Mouse (Mus musculus) cerebellum, adult 2 months (tissue): ENCODE data around the gene Nipsnap3b. TPM values are rescaled to one million over a fixed set of nuclear protein-coding genes. Genes with fewer than 3 reads are reported as not detected.

Experiments used
- DNase-seq, 2 experiments: peaks; one replicate each; pipeline ENCODE4 v3.0.0; 2021
- H3K27ac ChIP-seq: fragments of 200-500 bp; 2 replicates; pipeline ENCODE4 v1.5.1; 2012; ENCODE audit warnings: low read length, control low read depth, inconsistent platforms; ENCODE audit not compliant: insufficient read depth
- H3K27me3 ChIP-seq: fragments of 200-500 bp; 2 replicates; pipeline ENCODE4 v1.6.1; 2012; ENCODE audit warnings: inconsistent platforms, mild to moderate bottlenecking, low read length, moderate library complexity; ENCODE audit not compliant: control insufficient read depth, insufficient read depth
- H3K4me1 ChIP-seq: fragments of 200-500 bp; 2 replicates; pipeline ENCODE4 v1.6.1; 2011; ENCODE audit warnings: low read length; ENCODE audit not compliant: control insufficient read depth, insufficient read depth
- H3K4me3 ChIP-seq: fragments of 200-500 bp; replicated peaks from 2 replicates; pipeline ENCODE3; 2011; ENCODE audit warnings: mild to moderate bottlenecking, low read depth, low read length, control low read depth; ENCODE audit not compliant: insufficient read depth
- CTCF ChIP-seq: fragments of 200-500 bp; IDR thresholded peaks from 2 replicates; pipeline ENCODE4 v1.5.1; 2011; ENCODE audit warnings: low read depth, mild to moderate bottlenecking, control low read depth, low read length, moderate library complexity, borderline replicate concordance; ENCODE audit not compliant: insufficient read depth
- POLR2A ChIP-seq: fragments of 200-500 bp; IDR thresholded peaks from 2 replicates; pipeline ENCODE4 v1.6.1; 2011; ENCODE audit warnings: low read length, control low read depth, borderline replicate concordance; ENCODE audit not compliant: insufficient read depth
- WGBS: fragments of 180-500 bp; shearing (Covaris S2); methylation state at CpG from one replicate; pipeline ENCODE4 v1.1.7; 2018; 5-methylcytosine and 5-hydroxymethylcytosine counted together
- polyA plus RNA-seq: library from polyadenylated mRNA; depleted of rRNA; stranded (reverse); fragments of >200 nt; gene quantifications from 2 replicates; pipeline ENCODE4 v1.2.3, GENCODE M21; 2012; rRNA removed

Nipsnap3b gene
- 11.6 and 12.8 TPM in 2 replicates for polyA plus RNA-seq

DNA sequence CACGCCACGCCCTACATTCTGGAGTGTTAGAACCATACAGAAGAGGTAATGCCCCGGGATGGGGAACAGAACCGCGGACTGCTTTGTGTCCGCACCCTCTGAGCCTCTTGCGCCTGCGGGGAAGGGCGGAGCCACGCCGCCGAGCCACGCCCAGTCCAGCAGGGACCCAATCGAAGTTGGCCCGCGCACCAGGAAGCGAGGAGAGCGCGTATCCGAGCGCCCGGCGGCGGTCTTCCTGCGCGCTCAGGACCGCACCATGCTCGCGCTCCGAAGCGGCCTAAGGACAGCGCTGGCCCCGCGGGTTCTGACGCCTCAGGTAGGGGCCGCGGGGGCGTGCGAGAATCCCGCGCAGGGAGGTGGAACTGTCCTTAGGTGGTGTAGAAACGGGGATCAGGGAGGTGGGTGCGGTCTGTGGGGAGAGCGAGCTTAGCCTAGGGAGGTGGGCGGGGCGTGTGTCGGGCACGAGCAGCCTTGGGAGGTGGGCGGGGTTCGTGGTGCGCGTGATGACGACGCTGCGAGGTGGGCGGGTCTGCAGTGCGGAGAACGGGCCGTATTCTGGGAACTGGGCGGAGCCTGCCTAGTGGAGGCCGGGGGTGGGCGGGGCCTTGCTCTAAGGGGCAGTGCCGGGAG, at the start of gene Nipsnap3b:
Gene Nipsnap3b (plus strand): TSS at position 149 of the 630 bp plus-strand sequence.
- peak within 1 kb of the TSS; percentile 66 for H3K4me3 ChIP-seq
- H3K4me1 ChIP-seq = no peaks in the 10 kb centered on the region
- no peaks in the 10 kb centered on the region for H3K27me3 ChIP-seq
- H3K27ac ChIP-seq = no peak within 1 kb of the TSS
- DNase-seq = peak; percentile 93 to 94
- TF ChIP-seq POLR2A (no peak; the same call in 1 of the 2 replicates), CTCF (no peak)
- under 1% methylated on average over 63 of the region's 63 CpGs for WGBS

GRCm38 (mm10) chr4:52964247-52964646, 47.4 kb upstream of the Nipsnap3b start, which contains the start of gene Olfr270:
Gene Olfr270 (plus strand): TSS chr4:52964547.
- no peaks in the 10 kb centered on the region for H3K27me3 ChIP-seq
- TF ChIP-seq POLR2A = no peak
- TF ChIP-seq CTCF = no peak
- H3K27ac ChIP-seq = no peak within 1 kb of the TSS

GRCm38 (mm10) chr4:52985216-52985615, 26.5 kb upstream of the Nipsnap3b start:
- Histone ChIP-seq H3K27me3 (no peaks in the 10 kb centered on the region), H3K27ac (no peak overlapping the region), H3K4me1 (no peaks in the 10 kb centered on the region), H3K4me3 (no peak overlapping the region)
- WGBS = 85% methylated on average over 2 of the region's 2 CpGs
- TF ChIP-seq CTCF (no peak), POLR2A (no peak)
- no peak for DNase-seq

More at GRCm38 (mm10) chr4:52964247-52964646, 47.4 kb upstream of the Nipsnap3b start, which contains the start of gene Olfr270:
- Histone ChIP-seq H3K4me1 (no peaks in the 10 kb centered on the region), H3K4me3 (no peak within 1 kb of the TSS)
- DNase-seq = no peak

GRCm38 (mm10) chr4:52986266-52986665, 25.4 kb upstream of the Nipsnap3b start:
- 14% methylated on average over 2 of the region's 2 CpGs for WGBS
- Histone ChIP-seq H3K4me3 (no peak overlapping the region), H3K4me1 (no peaks in the 10 kb centered on the region), H3K27ac (no peak overlapping the region), H3K27me3 (no peaks in the 10 kb centered on the region)
- TF ChIP-seq CTCF (no peak), POLR2A (no peak)
- no peak for DNase-seq

DNA sequence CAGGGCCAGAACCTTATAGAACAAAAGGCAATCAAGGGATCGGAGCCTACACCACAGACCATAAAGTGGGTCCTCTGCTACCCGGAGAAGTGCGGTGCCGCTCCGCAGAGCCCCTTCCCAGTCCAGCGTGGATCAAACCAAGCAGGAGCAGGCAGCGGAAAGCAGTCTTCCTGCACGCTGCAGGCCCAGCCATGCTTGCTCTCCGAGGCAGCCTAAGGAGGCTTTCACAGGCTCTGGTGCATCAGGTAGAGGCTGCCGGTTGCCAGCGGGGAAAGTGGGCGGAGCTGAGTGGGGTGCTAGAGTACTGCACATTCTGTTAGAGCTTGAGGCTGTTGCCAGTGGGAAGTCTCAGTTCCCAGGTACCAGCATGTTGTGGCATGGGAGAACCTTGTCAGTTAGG, 22.4 kb upstream of the Nipsnap3b start, which contains the start of gene Nipsnap3a:
Gene Nipsnap3a (plus strand): TSS at position 25 of the 400 bp plus-strand sequence.
- no peaks in the 10 kb centered on the region for H3K4me1 ChIP-seq
- no peak within 1 kb of the TSS for H3K27ac ChIP-seq
- no peak within 1 kb of the TSS for H3K4me3 ChIP-seq
- no peaks in the 10 kb centered on the region for H3K27me3 ChIP-seq
- DNase-seq = no peak
- 38% methylated on average over 12 of the region's 12 CpGs for WGBS
- TF ChIP-seq POLR2A = no peak
- no peak for TF ChIP-seq CTCF

DNA sequence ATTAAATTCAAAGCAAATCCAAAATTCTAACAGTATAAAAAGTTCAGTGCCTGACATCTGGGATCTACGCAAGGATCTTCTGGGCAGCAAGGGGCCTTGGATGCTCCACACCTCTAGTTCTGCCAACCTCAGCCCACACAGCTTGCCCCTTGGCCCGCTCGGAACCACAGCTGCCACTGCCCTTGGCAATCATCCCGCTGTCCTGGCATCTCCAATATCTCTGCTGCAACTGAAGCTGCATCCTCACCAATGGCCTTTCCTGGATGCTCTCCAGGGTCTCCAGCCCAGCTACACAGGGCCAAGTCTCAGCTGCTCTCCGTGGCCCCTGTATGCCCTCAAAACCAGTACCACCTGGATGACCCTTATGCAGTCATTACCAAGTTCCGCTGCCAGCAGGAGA, 12.2 kb upstream of the Nipsnap3b start:
- DNase-seq = no peak
- no peak overlapping the region for H3K4me3 ChIP-seq
- no peak overlapping the region for H3K27ac ChIP-seq
- TF ChIP-seq CTCF = no peak
- no peak for TF ChIP-seq POLR2A
- 16% methylated on average over 6 of the region's 6 CpGs for WGBS
- no peaks in the 10 kb centered on the region for H3K4me1 ChIP-seq
- no peaks in the 10 kb centered on the region for H3K27me3 ChIP-seq

- Histone ChIP-seq H3K27me3 (no peaks in the 10 kb centered on the region), H3K27ac (no peak overlapping the region), H3K4me1 (no peaks in the 10 kb centered on the region), H3K4me3 (no peak overlapping the region)
- 42% methylated on average over 8 of the region's 8 CpGs for whole genome bisulfite sequencing
- no peak for DNase-seq
- TF ChIP-seq CTCF (no peak), POLR2A (no peak)
Observed at GRCm38 (mm10) chr4:53000154-53000553, 11.5 kb upstream of the Nipsnap3b start.

GRCm38 (mm10) chr4:53009183-53009582, 2.5 kb upstream of the Nipsnap3b start:
- DNase-seq = no peak
- TF ChIP-seq POLR2A = no peak
- no peak for TF ChIP-seq CTCF
- WGBS = 67% methylated on average over 4 of the region's 4 CpGs

More at GRCm38 (mm10) chr4:53009183-53009582, 2.5 kb upstream of the Nipsnap3b start:
- no peak overlapping the region for H3K4me3 ChIP-seq
- H3K27ac ChIP-seq = no peak overlapping the region
- H3K4me1 ChIP-seq = no peaks in the 10 kb centered on the region
- no peaks in the 10 kb centered on the region for H3K27me3 ChIP-seq
